Mouse (Mus musculus) embryonic facial prominence, embryonic 14.5 days (tissue): ENCODE data around the gene Ebi3. TPM values are rescaled to one million over a fixed set of nuclear protein-coding genes. Genes with fewer than 3 reads are reported as not detected.

ENCODE experiments used
- ATAC-seq: fragments of 200-750 bp; cut with Nextera tagmentation; 2 replicates; pipeline ENCODE4 v1.8.0; 2017; ENCODE audit warnings: low read depth, moderate number of reproducible peaks, moderate TSS enrichment
- DNase-seq: peaks from one replicate; pipeline ENCODE4 v3.0.0-alpha.2; 2015; ENCODE audit warnings: low spot score
- H3K27ac ChIP-seq: fragments of 300-500 bp; sonication (generic); replicated peaks from 2 replicates; pipeline ENCODE4 v1.5.1; 2014; ENCODE audit warnings: low read depth, mild to moderate bottlenecking, low read length, moderate library complexity
- H3K27me3 ChIP-seq: fragments of 300-500 bp; sonication (generic); replicated peaks from 2 replicates; pipeline ENCODE4 v1.6.1; 2014; ENCODE audit warnings: low read length; ENCODE audit not compliant: control insufficient read depth, insufficient read depth
- H3K36me3 ChIP-seq: fragments of 300-500 bp; sonication (generic); 2 replicates; pipeline ENCODE4 v1.6.1; 2014; ENCODE audit warnings: low read length, mixed read lengths; ENCODE audit not compliant: control insufficient read depth, insufficient read depth
- H3K4me1 ChIP-seq: fragments of 300-500 bp; sonication (generic); 2 replicates; pipeline ENCODE4 v1.6.1; 2014; ENCODE audit warnings: antibody characterized with exemption, low read length; ENCODE audit not compliant: control insufficient read depth, insufficient read depth
- H3K4me2 ChIP-seq: fragments of 300-500 bp; sonication (generic); 2 replicates; pipeline ENCODE4 v1.6.1; 2014; ENCODE audit warnings: low read depth, mild to moderate bottlenecking, low read length, moderate library complexity, mixed read lengths
- H3K4me3 ChIP-seq: fragments of 300-500 bp; sonication (generic); 2 replicates; pipeline ENCODE4 v1.5.1; 2014; ENCODE audit warnings: low read depth, mild to moderate bottlenecking, low read length
- H3K9ac ChIP-seq: fragments of 300-500 bp; sonication (generic); 2 replicates; pipeline ENCODE4 v1.6.1; 2014; ENCODE audit warnings: low read depth, mild to moderate bottlenecking, low read length, moderate library complexity, mixed read lengths
- H3K9me3 ChIP-seq: fragments of 300-500 bp; sonication (generic); 2 replicates; pipeline ENCODE4 v1.6.1; 2016; ENCODE audit warnings: low read length; ENCODE audit not compliant: control insufficient read depth
- WGBS: fragments of 180-500 bp; shearing (Covaris S2); extraction: QIAGEN DNeasy Blood & Tissue Kit; methylation state at CpG from one replicate; pipeline ENCODE4 v1.1.7; 2014; 5-methylcytosine and 5-hydroxymethylcytosine counted together
- polyA plus RNA-seq: library from polyadenylated mRNA; unstranded; fragments of >200 nt; fragmentation: Nextera tagmentation; extraction: Ambion mirVana; gene quantifications from 2 replicates; pipeline ENCODE4 v1.2.1, GENCODE M21; 2014

Gene Ebi3
- polyA plus RNA-seq, 1 experiment from 2014 or later, result 4.2 TPM

DNA sequence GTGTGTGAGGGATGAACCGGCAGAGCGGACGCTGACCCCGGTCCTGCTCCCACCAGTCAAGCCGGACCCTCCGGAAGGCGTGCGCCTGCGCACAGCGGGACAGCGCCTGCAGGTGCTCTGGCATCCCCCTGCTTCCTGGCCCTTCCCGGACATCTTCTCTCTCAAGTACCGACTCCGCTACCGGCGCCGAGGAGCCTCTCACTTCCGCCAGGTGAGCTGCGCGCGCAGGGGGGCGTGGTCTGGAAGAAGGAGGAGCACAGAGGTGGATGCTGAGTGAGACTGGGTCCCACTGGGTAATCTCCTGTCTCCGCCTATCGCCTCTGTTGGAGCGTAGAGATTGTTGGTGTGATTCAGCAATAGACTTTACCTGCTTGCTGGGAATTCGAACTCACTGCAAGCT lies 3.7 kb downstream of the Ebi3 start:
- Histone ChIP-seq H3K27me3 (no peaks in the 10 kb centered on the region), H3K4me3 (peak overlapping the region; percentile 46), H3K4me2 (peak overlapping the region; percentile 70), H3K9ac (peak overlapping the region; percentile 56), H3K27ac (no peak overlapping the region), H3K4me1 (peaks cover 16% of the 10 kb centered on the region), H3K9me3 (no peaks in the 10 kb centered on the region), H3K36me3 (peaks cover 3% of the 10 kb centered on the region; the same call in 1 of the 2 replicates)
- DNase-seq, result peak; percentile 84
- WGBS, result 1% methylated on average over 16 of the region's 26 CpGs
- ATAC-seq, result peak; percentile 24; the same call in 1 of the 2 replicates

DNA sequence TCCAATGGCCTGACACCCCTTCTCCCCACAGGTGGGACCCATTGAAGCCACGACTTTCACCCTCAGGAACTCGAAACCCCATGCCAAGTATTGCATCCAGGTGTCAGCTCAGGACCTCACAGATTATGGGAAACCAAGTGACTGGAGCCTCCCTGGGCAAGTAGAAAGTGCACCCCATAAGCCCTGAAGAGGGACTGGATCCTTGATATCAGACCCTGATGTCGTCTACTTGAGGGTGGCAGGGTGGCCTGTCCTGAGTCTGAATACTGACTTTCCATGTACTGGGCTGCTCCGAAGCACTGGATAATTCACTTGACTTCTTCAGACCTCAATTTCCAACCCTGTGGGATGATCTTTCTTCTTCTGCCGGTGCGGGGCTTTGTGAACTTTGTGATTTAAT lies 4.2 kb downstream of the Ebi3 start:
- Histone ChIP-seq H3K9me3 (no peaks in the 10 kb centered on the region), H3K36me3 (peaks cover 8% of the 10 kb centered on the region; the same call in 1 of the 2 replicates), H3K4me3 (peak overlapping the region; percentile 46), H3K27ac (no peak overlapping the region), H3K4me2 (peak overlapping the region; percentile 70), H3K27me3 (no peaks in the 10 kb centered on the region), H3K4me1 (peaks cover 16% of the 10 kb centered on the region), H3K9ac (0 out of 2 replicates have a peak overlapping the region, but pooled peaks have one; percentile 56)
- 40% methylated on average over 6 of the region's 6 CpGs for WGBS
- no peak for ATAC-seq
- DNase-seq, result no peak

DNA sequence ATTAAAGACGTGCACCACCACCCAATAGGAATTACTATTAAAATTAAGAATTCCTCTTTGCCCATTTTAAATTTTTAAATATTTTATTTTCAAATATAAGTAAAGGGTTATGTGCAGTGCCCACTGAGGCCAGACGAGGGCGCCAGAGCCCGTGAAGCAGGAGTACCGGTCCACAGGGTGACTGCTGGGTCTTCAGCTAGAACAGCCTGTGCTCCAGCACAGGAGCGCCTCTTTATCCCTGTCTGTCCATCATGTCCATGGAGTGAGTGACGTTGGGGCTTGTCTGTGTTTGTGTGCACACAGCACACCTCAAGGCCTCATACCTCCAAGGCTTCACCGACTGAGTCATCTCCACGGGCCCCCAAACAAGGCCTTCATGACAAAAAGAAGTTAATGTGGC lies 4.7 kb downstream of the Ebi3 start:
- H3K27ac ChIP-seq, result no peak overlapping the region
- no peak for ATAC-seq
- H3K9ac ChIP-seq, result no peak overlapping the region
- H3K4me3 ChIP-seq, result no peak overlapping the region
- peaks cover 16% of the 10 kb centered on the region for H3K4me1 ChIP-seq
- 17% methylated on average over 9 of the region's 9 CpGs for WGBS
- peaks cover 14% of the 10 kb centered on the region; the same call in 1 of the 2 replicates for H3K36me3 ChIP-seq
- DNase-seq, result peak; percentile 76
- no peaks in the 10 kb centered on the region for H3K9me3 ChIP-seq
- no peak overlapping the region for H3K4me2 ChIP-seq
- H3K27me3 ChIP-seq, result no peaks in the 10 kb centered on the region

DNA sequence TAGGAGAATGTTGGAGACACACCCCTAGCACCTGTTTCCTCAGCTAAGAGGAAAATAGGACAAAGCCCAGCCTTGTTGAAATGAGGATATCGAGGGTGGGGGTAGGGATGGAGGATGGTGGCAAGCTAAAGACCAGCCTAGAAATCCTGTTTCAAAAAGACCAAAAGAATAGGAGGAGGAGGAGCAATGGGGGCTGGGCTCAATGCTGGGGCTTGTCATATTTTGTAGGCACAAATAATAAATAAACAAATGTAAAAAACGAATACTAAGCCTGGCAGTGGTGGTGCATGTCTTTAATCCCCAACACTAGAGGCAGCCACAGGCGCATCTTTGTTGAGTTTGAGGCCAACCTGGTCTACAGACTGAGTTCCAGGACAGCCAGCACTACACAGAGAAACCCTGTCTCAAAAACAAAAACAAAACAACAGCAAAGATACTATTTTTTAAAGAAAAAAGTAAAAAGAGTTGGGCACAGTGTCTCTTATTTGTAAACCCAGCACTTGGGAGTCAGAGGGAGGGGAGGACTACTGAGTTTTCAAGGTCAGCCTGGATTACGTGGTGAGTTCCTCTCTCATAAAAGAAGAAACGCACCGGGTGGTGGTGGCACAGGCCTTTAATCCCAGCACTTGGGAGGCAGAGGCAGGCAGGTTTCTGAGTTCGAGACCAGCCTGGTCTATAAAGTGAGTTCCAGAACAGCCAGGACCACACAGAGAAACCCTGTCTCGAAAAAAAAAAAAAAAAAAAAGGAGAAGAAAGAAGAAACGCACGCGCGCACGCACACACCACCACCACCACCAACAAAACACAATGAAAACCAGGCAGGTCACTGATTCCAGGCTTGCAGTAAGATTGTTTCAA lies 5.5 kb downstream of the Ebi3 start:
- Histone ChIP-seq H3K4me3 (peak overlapping the region; percentile 59), H3K27ac (peak overlapping the region; percentile 96), H3K9me3 (no peaks in the 10 kb centered on the region), H3K36me3 (peaks cover 14% of the 10 kb centered on the region; the same call in 1 of the 2 replicates), H3K4me2 (peak overlapping the region; percentile 74), H3K4me1 (peaks cover 16% of the 10 kb centered on the region), H3K9ac (peak overlapping the region; percentile 71), H3K27me3 (no peaks in the 10 kb centered on the region)
- DNase-seq (no peak), ATAC-seq (no peak)
- WGBS, result 75% methylated on average over 13 of the region's 13 CpGs

DNA sequence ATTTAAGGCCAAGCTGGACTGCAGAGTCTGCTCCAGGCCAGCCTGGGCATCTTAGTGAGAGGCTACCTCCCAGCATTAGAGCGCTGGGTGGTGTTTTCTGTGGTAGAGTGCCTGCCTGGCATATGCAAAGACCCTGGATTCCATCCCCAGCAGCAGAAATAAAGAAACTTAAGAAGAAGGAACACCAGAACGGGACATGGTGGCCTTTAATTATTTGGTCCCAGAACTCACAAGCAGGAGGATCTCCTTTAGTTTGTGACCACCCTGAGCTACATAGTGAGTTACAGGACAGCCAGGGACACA lies 6.1 kb downstream of the Ebi3 start:
- DNase-seq, result no peak
- no peaks in the 10 kb centered on the region for H3K27me3 ChIP-seq
- 28% methylated on average over 2 of the region's 2 CpGs for WGBS
- H3K4me3 ChIP-seq, result peak overlapping the region; percentile 59
- H3K4me1 ChIP-seq, result peaks cover 16% of the 10 kb centered on the region
- H3K9ac ChIP-seq, result peak overlapping the region; percentile 71
- ATAC-seq, result no peak
- H3K4me2 ChIP-seq, result peak overlapping the region; percentile 74
- peaks cover 14% of the 10 kb centered on the region; the same call in 1 of the 2 replicates for H3K36me3 ChIP-seq
- peak overlapping the region; percentile 96 for H3K27ac ChIP-seq
- no peaks in the 10 kb centered on the region for H3K9me3 ChIP-seq

DNA sequence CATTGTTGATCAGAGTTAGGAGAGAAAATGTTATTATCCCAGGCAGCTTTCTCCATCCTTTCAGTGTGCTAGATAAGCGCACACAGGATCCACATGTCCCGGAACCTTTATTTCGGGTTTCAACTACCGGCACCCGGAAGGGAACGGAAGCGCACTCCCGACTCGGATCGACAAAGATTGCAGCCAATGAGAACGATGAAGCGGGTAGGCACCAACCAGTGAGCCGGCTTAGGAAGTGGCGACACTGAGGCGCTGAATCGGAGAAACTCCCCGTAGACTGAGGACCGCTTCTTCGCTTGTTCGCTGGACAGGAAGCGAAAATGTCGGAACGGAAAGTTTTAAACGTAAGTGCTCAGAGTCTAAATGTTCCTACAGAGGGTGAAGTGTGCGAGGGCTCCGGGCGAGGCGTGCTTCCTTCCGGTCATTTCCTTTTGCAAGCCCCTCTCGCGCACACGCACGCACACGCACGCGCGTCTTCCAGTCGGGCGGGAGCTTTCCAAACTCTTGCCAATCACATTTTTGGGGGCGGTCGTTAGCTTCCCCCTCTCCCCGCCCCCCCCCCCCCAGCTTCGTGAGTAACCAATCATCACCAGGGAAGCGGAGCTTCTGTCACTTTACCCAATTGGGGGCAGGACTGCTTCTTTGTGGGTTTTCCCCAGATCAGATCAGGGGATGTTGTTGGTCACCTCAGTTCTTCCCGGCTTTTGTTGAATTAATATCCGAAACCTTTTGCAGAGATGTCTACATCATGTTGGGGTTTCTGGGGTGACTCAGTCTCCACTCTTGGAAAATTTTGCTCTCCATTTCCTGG lies 6.7 kb downstream of the Ebi3 start, which contains the start of gene Yju2:
TSS of gene Yju2 (plus strand) at position 182 of the 811 bp plus-strand sequence.
- Histone ChIP-seq H3K4me2 (peak within 1 kb of the TSS; percentile 74), H3K9me3 (no peaks in the 10 kb centered on the region), H3K36me3 (peaks cover 19% of the 10 kb centered on the region; the same call in 1 of the 2 replicates), H3K27me3 (no peaks in the 10 kb centered on the region), H3K4me3 (peak within 1 kb of the TSS; percentile 59), H3K9ac (peak within 1 kb of the TSS; percentile 71), H3K4me1 (peaks cover 16% of the 10 kb centered on the region), H3K27ac (peak within 1 kb of the TSS; percentile 96)
- DNase-seq (peak; percentile 98), ATAC-seq (peak; percentile 95)
- under 1% methylated on average over 45 of the region's 46 CpGs for WGBS

DNA sequence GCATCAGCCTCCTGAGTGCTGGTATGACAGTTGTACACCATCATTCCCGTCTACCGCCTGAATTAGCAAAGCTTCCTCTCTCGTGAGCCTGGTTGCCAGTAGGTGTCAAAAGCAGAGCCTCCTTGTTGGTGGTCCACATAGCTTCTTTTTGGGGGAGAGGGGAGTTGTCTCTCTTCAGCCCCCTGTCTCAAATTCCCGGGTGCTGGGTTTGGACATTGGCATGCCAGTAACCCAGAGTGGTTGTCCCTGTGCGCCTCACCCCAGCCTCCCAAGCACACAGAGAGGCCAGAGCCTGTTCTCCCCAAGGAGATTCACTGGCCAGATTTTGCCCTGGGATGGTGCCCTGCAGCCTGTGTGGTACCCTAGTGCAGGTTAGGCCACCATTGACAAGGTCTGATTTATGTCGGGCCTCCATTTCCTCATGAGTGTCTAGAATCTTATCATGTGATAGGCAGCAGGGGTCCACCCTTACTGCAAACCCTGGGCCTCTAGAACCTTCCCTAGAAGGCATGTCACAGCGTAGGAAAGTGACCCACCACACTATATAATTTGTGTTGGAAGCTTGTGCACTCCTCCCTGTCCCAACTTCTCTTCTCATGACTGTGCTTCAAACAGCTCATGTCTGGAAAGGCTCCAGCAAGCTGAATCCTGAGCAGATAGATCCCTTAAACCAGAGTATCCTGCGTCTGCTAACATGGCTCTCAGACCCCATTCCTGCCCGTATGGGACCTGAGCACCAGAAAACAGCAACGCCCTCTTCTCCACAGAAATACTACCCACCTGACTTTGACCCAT lies 7.7 kb downstream of the Ebi3 start:
- Histone ChIP-seq H3K27me3 (no peaks in the 10 kb centered on the region), H3K9me3 (no peaks in the 10 kb centered on the region), H3K4me3 (peak overlapping the region; percentile 59), H3K27ac (peak overlapping the region; percentile 96), H3K36me3 (peaks cover 29% of the 10 kb centered on the region), H3K4me1 (peaks cover 16% of the 10 kb centered on the region), H3K9ac (peak overlapping the region; percentile 71), H3K4me2 (peak overlapping the region; percentile 74)
- DNase-seq, result no peak
- ATAC-seq, result no peak
- WGBS, result 75% methylated on average over 10 of the region's 10 CpGs

DNA sequence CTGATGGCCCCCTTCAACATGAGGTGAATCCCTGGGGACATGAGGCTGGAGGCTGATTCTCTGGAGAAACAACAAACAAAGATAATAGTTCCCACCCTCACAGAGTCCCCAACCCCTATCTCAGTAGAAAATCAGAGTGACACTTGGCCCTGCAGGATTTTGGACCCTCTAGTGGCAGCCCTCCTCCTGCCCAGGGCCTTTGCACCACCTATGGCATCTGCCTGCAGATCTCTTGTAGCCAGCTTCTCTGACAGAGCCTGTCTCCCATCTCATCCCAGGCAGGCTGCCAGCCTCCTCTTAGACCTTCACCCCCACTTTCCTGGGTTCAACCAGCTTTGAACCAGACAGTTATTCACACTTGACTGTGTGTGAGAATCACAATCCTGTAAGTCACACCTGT lies 8.4 kb downstream of the Ebi3 start:
- DNase-seq (no peak), ATAC-seq (no peak)
- no peaks in the 10 kb centered on the region for H3K27me3 ChIP-seq
- no peak overlapping the region for H3K9ac ChIP-seq
- H3K4me2 ChIP-seq, result no peak overlapping the region
- peaks cover 35% of the 10 kb centered on the region for H3K36me3 ChIP-seq
- no peak overlapping the region for H3K4me3 ChIP-seq
- peaks cover 16% of the 10 kb centered on the region for H3K4me1 ChIP-seq
- no peak overlapping the region for H3K27ac ChIP-seq
- H3K9me3 ChIP-seq, result no peaks in the 10 kb centered on the region
